Mouse (Mus musculus) limb, embryonic 11.5 days (tissue): ENCODE data around the gene Atp5g2. TPM values are rescaled to one million over a fixed set of nuclear protein-coding genes. Genes with fewer than 3 reads are reported as not detected.

Source experiments
- microRNA counts: library from miRNA; unstranded; fragments of <30 nt; microRNA quantifications from one replicate; lab custom pipeline; 2016
- microRNA-seq: library from miRNA; unstranded; fragments of <30 nt; microRNA quantifications from one replicate; pipeline ENCODE4, GENCODE M21; 2016
- polyA plus RNA-seq: library from polyadenylated mRNA; unstranded; fragments of >200 nt; fragmentation: Nextera tagmentation; extraction: Ambion mirVana; gene quantifications from 2 replicates; pipeline ENCODE4 v1.2.1, GENCODE M21; 2014

The Atp5g2 gene
- polyA plus RNA-seq, 1 experiment from 2014 or later = 73.3 TPM

MicroRNAs encoded within 50 kb of the gene (microRNA counts, 519-probe panel; counts per million panel counts)
- microRNA mmu-miR-688 (lab: Ali Mortazavi, UCI) = not detected

Small RNAs within 50 kb of the gene (microRNA-seq; reads per million reads assigned to microRNA genes)
- gene Mir688 = not detected

Other genes starting within 250 kb of the Atp5g2 start
- gene Amhr2, start 227.0 kb downstream of the Atp5g2 start, polyA plus RNA-seq = not detected in 2 replicates
- 79.5 and 80.9 TPM in 2 replicates for gene Prr13, start 213.3 kb downstream of the Atp5g2 start, polyA plus RNA-seq
- 284 and 287 TPM in 2 replicates for gene Pcbp2, start 201.8 kb downstream of the Atp5g2 start, polyA plus RNA-seq
- 6.1 TPM in 1 of 2 replicates, not detected in the other for gene Gm10337, start 168.6 kb downstream of the Atp5g2 start, polyA plus RNA-seq
- gene Map3k12, start 155.3 kb downstream of the Atp5g2 start, polyA plus RNA-seq = 14.3 and 18.2 TPM in 2 replicates
- gene Tarbp2, start 154.2 kb downstream of the Atp5g2 start, polyA plus RNA-seq = 109 and 110 TPM in 2 replicates
- gene Npff, start 147.4 kb downstream of the Atp5g2 start, polyA plus RNA-seq = 1.6 and 2.2 TPM in 2 replicates
- gene Gm28047, start 47.3 kb downstream of the Atp5g2 start, polyA plus RNA-seq = not detected in 2 replicates
- 19.7 and 22.4 TPM in 2 replicates for gene Atf7, start 46.9 kb downstream of the Atp5g2 start, polyA plus RNA-seq
- gene Calcoco1, start 49.8 kb upstream of the Atp5g2 start, polyA plus RNA-seq = 34.4 and 36.4 TPM in 2 replicates
- gene Hoxc13, start 248.8 kb upstream of the Atp5g2 start, polyA plus RNA-seq = 2.3 and 2.4 TPM in 2 replicates